Mouse (Mus musculus): ENCODE measurements at regions not wholly inside any gene's neighbourhood (a gene's known extent, or its start where the extent isn't known, plus 50 kb on each side); places are given as distances from the start of the nearest gene placed in this dataset.
"Not testable (repeated sequence)": the region's sequence is repeated elsewhere in the genome, so short reads cannot be mapped to it uniquely, and the experiment has no call there.

- no peak for DNase-seq
These were observed 144.5 kb downstream of the Tmem121 start for GRCm38 (mm10) chr12:113330266-113330665.

GRCm38 (mm10) chr12:113332226-113332625 lies 146.5 kb downstream of the Tmem121 start:
- intact Hi-C loops (cut with DNase I): no loop called here
- DNase-seq: no peak

More at GRCm38 (mm10) chr12:113330266-113330665, 144.5 kb downstream of the Tmem121 start:
- intact Hi-C loops (cut with DNase I): no loop called here

GRCm38 (mm10) chr12:113333399-113333798 lies 147.7 kb downstream of the Tmem121 start:
- intact Hi-C loops (cut with DNase I): no loop called here
- no peak for DNase-seq

- DNase-seq; intact Hi-C loops (cut with DNase I): not testable (repeated sequence)
These were observed 148.1 kb downstream of the Tmem121 start for GRCm38 (mm10) chr12:113333853-113334252.

- peak in 1 of 2 experiments; percentile 5 for DNase-seq
- intact Hi-C loops (cut with DNase I): no loop called here
These were observed 151.5 kb downstream of the Tmem121 start for GRCm38 (mm10) chr12:113337271-113337670.

- intact Hi-C loops (cut with DNase I): no loop called here
- DNase-seq: peak in 1 of 2 experiments; percentile 5
These were observed 150.4 kb upstream of the Adam6b start for GRCm38 (mm10) chr12:113338891-113339290.

GRCm38 (mm10) chr12:113341046-113341445 lies 148.3 kb upstream of the Adam6b start:
- DNase-seq: no peak
- intact Hi-C loops (cut with DNase I): no loop called here

- no peak for DNase-seq
- intact Hi-C loops (cut with DNase I): no loop called here
These were observed 134.2 kb upstream of the Adam6b start for GRCm38 (mm10) chr12:113355132-113355531.

GRCm38 (mm10) chr12:113358077-113358476 lies 131.2 kb upstream of the Adam6b start:
- intact Hi-C loops (cut with DNase I): no loop called here
- no peak for DNase-seq

GRCm38 (mm10) chr12:113360032-113360431 lies 129.3 kb upstream of the Adam6b start:
- no peak for DNase-seq
- intact Hi-C loops (cut with DNase I): no loop called here

- intact Hi-C loops (cut with DNase I): no loop called here
These were observed 126.8 kb upstream of the Adam6b start for GRCm38 (mm10) chr12:113362409-113363038.

GRCm38 (mm10) chr12:113364023-113364422 lies 125.3 kb upstream of the Adam6b start:
- DNase-seq: no peak
- intact Hi-C loops (cut with DNase I): no loop called here

More at GRCm38 (mm10) chr12:113362409-113363038, 126.8 kb upstream of the Adam6b start:
- no peak for DNase-seq

GRCm38 (mm10) chr12:113364437-113364836 lies 124.9 kb upstream of the Adam6b start:
- intact Hi-C loops (cut with DNase I): no loop called here
- DNase-seq: no peak

- no peak for DNase-seq
- intact Hi-C loops (cut with DNase I): no loop called here
These were observed 123.5 kb upstream of the Adam6b start for GRCm38 (mm10) chr12:113365783-113366182.

- intact Hi-C loops (cut with DNase I): no loop called here
- no peak for DNase-seq
These were observed 122.9 kb upstream of the Adam6b start for GRCm38 (mm10) chr12:113366394-113366793.

- no peak for DNase-seq
- intact Hi-C loops (cut with DNase I): no loop called here
These were observed 87.7 kb upstream of the Adam6b start for GRCm38 (mm10) chr12:113401578-113402113.

GRCm38 (mm10) chr12:113402823-113403222 lies 86.5 kb upstream of the Adam6b start:
- no peak for DNase-seq
- intact Hi-C loops (cut with DNase I): no loop called here

GRCm38 (mm10) chr12:113411113-113411512 lies 78.2 kb upstream of the Adam6b start:
- no peak for DNase-seq
- intact Hi-C loops (cut with DNase I): no loop called here

- DNase-seq: no peak
- intact Hi-C loops (cut with DNase I): no loop called here
These were observed 75.3 kb upstream of the Adam6b start for GRCm38 (mm10) chr12:113413996-113414395.

GRCm38 (mm10) chr12:113417521-113417920 lies 71.8 kb upstream of the Adam6b start:
- no peak for DNase-seq
- intact Hi-C loops (cut with DNase I): no loop called here

GRCm38 (mm10) chr12:113418731-113419402 lies 70.4 kb upstream of the Adam6b start:
- DNase-seq: no peak
- intact Hi-C loops (cut with DNase I): no loop called here
